Mouse (Mus musculus) intestine, postnatal 0 days (tissue): ENCODE measurements around the gene Bdp1. TPM values are rescaled to one million over a fixed set of nuclear protein-coding genes. Genes with fewer than 3 reads are reported as not detected.

Source experiments
- ATAC-seq: fragments of 200-750 bp; cut with Nextera tagmentation; 2 replicates; pipeline ENCODE4 v1.8.0; 2017; ENCODE audit warnings: mild to moderate bottlenecking, moderate TSS enrichment, moderate library complexity
- H3K27ac ChIP-seq: fragments of 300-500 bp; sonication (generic); 2 replicates; pipeline ENCODE4 v1.5.1; 2014; ENCODE audit warnings: mild to moderate bottlenecking, low read depth, low read length, moderate library complexity
- H3K27me3 ChIP-seq: fragments of 300-500 bp; sonication (generic); replicated peaks from 2 replicates; pipeline ENCODE4 v1.6.1; 2014; ENCODE audit warnings: low read length, mixed read lengths; ENCODE audit not compliant: control insufficient read depth, insufficient read depth
- H3K36me3 ChIP-seq: fragments of 300-500 bp; sonication (generic); 2 replicates; pipeline ENCODE4 v1.6.1; 2014; ENCODE audit warnings: mild to moderate bottlenecking, moderate library complexity; ENCODE audit not compliant: control insufficient read depth, insufficient read depth
- H3K4me1 ChIP-seq: fragments of 300-500 bp; sonication (generic); replicated peaks from 2 replicates; pipeline ENCODE4 v1.6.1; 2014; ENCODE audit warnings: antibody characterized with exemption, low read length, mixed read lengths; ENCODE audit not compliant: control insufficient read depth, insufficient read depth
- H3K4me2 ChIP-seq: fragments of 300-500 bp; sonication (generic); replicated peaks from 2 replicates; pipeline ENCODE4 v1.6.1; 2014; ENCODE audit warnings: low read depth, mild to moderate bottlenecking, moderate library complexity
- H3K4me3 ChIP-seq: fragments of 300-500 bp; sonication (generic); 2 replicates; pipeline ENCODE4 v1.5.1; 2014; ENCODE audit warnings: low read depth, low read length
- H3K9ac ChIP-seq: fragments of 300-500 bp; sonication (generic); 2 replicates; pipeline ENCODE4 v1.6.1; 2014; ENCODE audit warnings: mild to moderate bottlenecking, low read depth, low read length
- H3K9me3 ChIP-seq: fragments of 300-500 bp; sonication (generic); 2 replicates; pipeline ENCODE4 v1.6.1; 2016; ENCODE audit warnings: mixed run types; ENCODE audit not compliant: control insufficient read depth
- CTCF ChIP-seq: sonication (generic); IDR thresholded peaks from 2 replicates; pipeline ENCODE4 v1.5.1; 2016; ENCODE audit warnings: low read depth, mild to moderate bottlenecking, control low read depth, antibody characterized with exemption, moderate library complexity
- WGBS: fragments of 180-500 bp; shearing (Covaris S2); extraction: QIAGEN DNeasy Blood & Tissue Kit; methylation state at CpG from one replicate; pipeline ENCODE4 v1.1.7; 2014; 5-methylcytosine and 5-hydroxymethylcytosine counted together
- polyA plus RNA-seq: library from polyadenylated mRNA; unstranded; fragments of >200 nt; fragmentation: Nextera tagmentation; extraction: Ambion mirVana; gene quantifications from 2 replicates; pipeline ENCODE4 v1.2.1, GENCODE M21; 2015

The Bdp1 gene
- polyA plus RNA-seq, 1 experiment from 2014 or later = 13.1 TPM

GRCm38 (mm10) chr13:99979406-99979805 lies 124.5 kb downstream of the Bdp1 start:
- no peak overlapping the region for H3K27ac ChIP-seq
- no peak overlapping the region for H3K4me2 ChIP-seq
- no peaks in the 10 kb centered on the region for H3K9me3 ChIP-seq
- WGBS = 49% methylated on average over 2 of the region's 2 CpGs
- ATAC-seq = no peak
- H3K4me1 ChIP-seq = no peaks in the 10 kb centered on the region
- TF ChIP-seq CTCF = no peak
- no peak overlapping the region for H3K9ac ChIP-seq
- H3K27me3 ChIP-seq = no peaks in the 10 kb centered on the region
- no peak overlapping the region for H3K4me3 ChIP-seq
- peaks cover 12% of the 10 kb centered on the region for H3K36me3 ChIP-seq

- Histone ChIP-seq H3K4me3 (no peak overlapping the region), H3K27ac (no peak overlapping the region), H3K36me3 (peaks cover 19% of the 10 kb centered on the region; the same call in 1 of the 2 replicates), H3K9ac (no peak overlapping the region), H3K4me1 (no peaks in the 10 kb centered on the region), H3K4me2 (no peak overlapping the region), H3K27me3 (no peaks in the 10 kb centered on the region), H3K9me3 (no peaks in the 10 kb centered on the region)
- 93% methylated on average over 5 of the region's 5 CpGs for WGBS
- TF ChIP-seq CTCF = no peak
- no peak for ATAC-seq
Measured at GRCm38 (mm10) chr13:99970089-99970488, 133.8 kb downstream of the Bdp1 start.

Other genes with a start within 250 kb of the Bdp1 start
- 32.5 and 34.1 TPM in 2 replicates for gene Cartpt, start 203.0 kb downstream of the Bdp1 start, polyA plus RNA-seq
- 13.2 and 13.3 TPM in 2 replicates for gene Mccc2, start 88.4 kb downstream of the Bdp1 start, polyA plus RNA-seq
- gene Serf1, start 3.9 kb upstream of the Bdp1 start, polyA plus RNA-seq = 107 and 115 TPM in 2 replicates
- gene Smn1, start 20.8 kb upstream of the Bdp1 start, polyA plus RNA-seq = 25.3 and 26.2 TPM in 2 replicates
- 5.5 and 6.6 TPM in 2 replicates for gene Naip2, start 98.0 kb upstream of the Bdp1 start, polyA plus RNA-seq
- 10.2 and 13.0 TPM in 2 replicates for gene Naip5, start 142.3 kb upstream of the Bdp1 start, polyA plus RNA-seq
- 14.8 and 18.5 TPM in 2 replicates for gene Naip6, start 213.6 kb upstream of the Bdp1 start, polyA plus RNA-seq